ENCODE assay signal across 8 mouse cellular contexts in the genomic region with DNA sequence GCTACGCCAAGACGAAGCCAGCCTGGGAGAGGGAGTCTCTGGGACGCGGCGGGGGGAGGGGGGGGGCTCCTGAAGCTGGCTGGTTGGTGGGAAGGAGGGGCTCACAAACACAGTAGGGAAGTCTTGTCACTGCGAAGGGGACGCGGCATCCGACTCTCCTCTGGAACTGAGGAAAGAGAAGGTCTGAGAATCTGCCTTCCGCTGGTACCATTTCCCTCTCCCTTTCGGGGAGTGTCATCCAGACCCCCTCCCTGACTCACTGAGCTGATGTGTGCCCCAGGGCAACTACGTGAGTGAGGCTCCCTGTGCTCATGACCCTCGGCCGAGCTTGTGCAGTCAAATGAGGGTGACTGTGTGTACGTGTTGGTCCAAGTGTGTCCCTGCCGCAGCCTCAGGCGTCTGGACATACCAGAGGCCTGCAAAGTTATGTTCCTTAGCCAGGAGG. TPM values are rescaled to one million over a fixed set of nuclear protein-coding genes. Genes with fewer than 3 reads are reported as not detected.
DNase-seq lines count a peak whose midpoint lies in the region; ATAC-seq and TF ChIP-seq lines count a peak whose summit lies in the region.

No protein-coding gene starts in this region.

- WGBS in heart, embryonic 12.5 days, result 15% methylated on average over 17 of the region's 17 CpGs
- 9% methylated on average over 17 of the region's 17 CpGs for WGBS in forebrain, embryonic 15.5 days
- 36% methylated on average over 17 of the region's 17 CpGs for WGBS in liver, embryonic 14.5 days (ENCODE audit: insufficient replicate concordance)

- peaks cover 18% of the 10 kb centered on the region for H3K4me1 ChIP-seq in heart, embryonic 12.5 days (replicated peaks)
- H3K4me1 ChIP-seq in ES-Bruce4 (ENCODE audit: control insufficient read depth, insufficient read depth, low read length), result peaks cover 8% of the 10 kb centered on the region
- peaks cover 16% of the 10 kb centered on the region for H3K4me1 ChIP-seq in forebrain, embryonic 15.5 days
- peaks cover 0 to 3% of the 10 kb centered on the region in 2 experiments; a peak in 1 of 4 replicates for H3K4me1 ChIP-seq in liver, embryonic 14.5 days (replicated peaks; ENCODE audit: control insufficient read depth in 2 of 2, insufficient read depth in 2 of 2, low read length in 1 of 2)

- H3K4me2 ChIP-seq in heart, embryonic 12.5 days, result peak overlapping the region; percentile 76
- peak overlapping the region; percentile 48 for H3K4me2 ChIP-seq in forebrain, embryonic 15.5 days (replicated peaks)
- peak overlapping the region; percentile 67 for H3K4me2 ChIP-seq in liver, embryonic 14.5 days (ENCODE audit: low read depth)

- no peak for TF ChIP-seq POLR2A in ES-Bruce4 (IDR thresholded peaks at IDR 0.05; ENCODE audit: insufficient read depth, low read length)

- ATAC-seq in heart, embryonic 12.5 days (ENCODE audit: insufficient number of reproducible peaks, low FRiP score), result no peak; the same call in 1 of the 2 replicates
- peak; percentile 51 for ATAC-seq in forebrain, embryonic 15.5 days (replicated peaks)
- no peak for ATAC-seq in liver, embryonic 14.5 days (ENCODE audit: insufficient read depth)

- H3K9ac ChIP-seq in heart, embryonic 12.5 days, result no peak overlapping the region
- H3K9ac ChIP-seq in ES-Bruce4 (ENCODE audit: low read depth, poor library complexity, severe bottlenecking), result peak overlapping the region; percentile 10
- H3K9ac ChIP-seq in forebrain, embryonic 15.5 days (replicated peaks), result no peak overlapping the region
- no peak overlapping the region for H3K9ac ChIP-seq in liver, embryonic 14.5 days (replicated peaks)

- H3K36me3 ChIP-seq in heart, embryonic 12.5 days, result no peaks in the 10 kb centered on the region
- no peaks in the 10 kb centered on the region for H3K36me3 ChIP-seq in ES-Bruce4 (ENCODE audit: control insufficient read depth, insufficient read depth, low read length, poor library complexity, severe bottlenecking)
- H3K36me3 ChIP-seq in forebrain, embryonic 15.5 days, result no peaks in the 10 kb centered on the region
- no peaks in the 10 kb centered on the region for H3K36me3 ChIP-seq in liver, embryonic 14.5 days (replicated peaks; ENCODE audit: control insufficient read depth, insufficient read depth, low read depth)

- intact Hi-C loops in gastrocnemius, postnatal 14 days (cut with DNase I; ENCODE audit: low total_unique reads), result no loop called here

- H3K27me3 ChIP-seq in heart, embryonic 12.5 days (replicated peaks), result peaks cover 34% of the 10 kb centered on the region
- no peaks in the 10 kb centered on the region for H3K27me3 ChIP-seq in ES-Bruce4 (ENCODE audit: control insufficient read depth, insufficient read depth, low read length, poor library complexity, severe bottlenecking)
- peaks cover 38% of the 10 kb centered on the region for H3K27me3 ChIP-seq in forebrain, embryonic 15.5 days
- H3K27me3 ChIP-seq in liver, embryonic 14.5 days (ENCODE audit: control insufficient read depth, insufficient read depth, low read length), result peaks cover 7% of the 10 kb centered on the region; the same call in 1 of the 2 replicates

- no peak for TF ChIP-seq CTCF in ES-Bruce4 (IDR thresholded peaks at IDR 0.05; ENCODE audit: low read depth, low read length)
- TF ChIP-seq CTCF in liver, embryonic 14.5 days (IDR thresholded peaks at IDR 0.05; ENCODE audit: low read depth), result no peak

- H3K27ac ChIP-seq in heart, embryonic 12.5 days (ENCODE audit: poor library complexity, severe bottlenecking), result no peak overlapping the region
- peak overlapping the region; percentile 68 for H3K27ac ChIP-seq in ES-Bruce4 (ENCODE audit: insufficient read depth, low read length)
- H3K27ac ChIP-seq in forebrain, embryonic 15.5 days (replicated peaks), result no peak overlapping the region
- H3K27ac ChIP-seq in liver, embryonic 14.5 days, result no peak overlapping the region

- TF ChIP-seq EP300 in ES-Bruce4 (IDR thresholded peaks at IDR 0.05; ENCODE audit: insufficient read depth, low read depth, low read length), result 0 out of 2 replicates have a peak, but pooled peaks have one; percentile 23
- no peak for TF ChIP-seq EP300 in liver, embryonic 14.5 days (IDR thresholded peaks at IDR 0.05; ENCODE audit: low read depth)

- H3K4me3 ChIP-seq in heart, embryonic 12.5 days, result peak overlapping the region; percentile 46
- peak overlapping the region; percentile 52 for H3K4me3 ChIP-seq in ES-Bruce4 (ENCODE audit: low read depth, low read length)
- peak overlapping the region; percentile 33 for H3K4me3 ChIP-seq in forebrain, embryonic 15.5 days
- H3K4me3 ChIP-seq in liver, embryonic 14.5 days (ENCODE audit: insufficient read depth in 1 of 2, low read depth in 2 of 2, low read length in 2 of 2), result peak overlapping the region; percentile 10 to 44; a peak in 2 of 4 replicates

- no peak for DNase-seq in heart, adult 8-10 months (ENCODE audit: low spot score)
- no peak for DNase-seq in liver, embryonic 14.5 days (ENCODE audit: low read depth in 3 of 3, low spot score in 3 of 3)
- DNase-seq in frontal cortex, postnatal 14 days (ENCODE audit: low spot score in 2 of 2), result no peak
- no peak for DNase-seq in gastrocnemius, adult 8-10 months (ENCODE audit: low spot score in 2 of 2)
- no peak for DNase-seq in gastrocnemius, postnatal 14 days

- no peaks in the 10 kb centered on the region for H3K9me3 ChIP-seq in heart, embryonic 12.5 days (replicated peaks)
- no peaks in the 10 kb centered on the region for H3K9me3 ChIP-seq in ES-Bruce4 (replicated peaks; ENCODE audit: control insufficient read depth, insufficient read depth, low read length, poor library complexity, severe bottlenecking)
- no peaks in the 10 kb centered on the region for H3K9me3 ChIP-seq in forebrain, embryonic 15.5 days
- H3K9me3 ChIP-seq in liver, embryonic 14.5 days (ENCODE audit: control insufficient read depth, low read length), result no peaks in the 10 kb centered on the region

RNA-seq across cellular contexts. Expression of gene Vsig2, which starts 6.1 kb away (rescaled TPM):
- polyA plus RNA-seq in heart, embryonic 12.5 days (2016; fragmentation: Nextera tagmentation; extraction: Ambion mirVana), result 1.6 and 1.9 TPM in 2 replicates
- total RNA-seq in heart, adult 8-10 months (2022), result 1 to 10 TPM; 1.9 to 5.2 (median 3.7) TPM
- 0.91 TPM in 1 of 2 replicates, not detected in the other for polyA plus RNA-seq in ES-Bruce4 (2011; ENCODE audit: insufficient read depth, insufficient read length, low read depth, missing spikeins)
- polyA plus RNA-seq in forebrain, embryonic 15.5 days (2015; fragmentation: Nextera tagmentation; extraction: Ambion mirVana), result 0.64 and 0.69 TPM in 2 replicates
- 0.70 and 0.81 TPM in 2 replicates for polyA plus RNA-seq in liver, embryonic 14.5 days (2012; rRNA removed)
- polyA plus RNA-seq in liver, embryonic 14.5 days (2014; fragmentation: Nextera tagmentation; extraction: Ambion mirVana), result 0.36 TPM in 1 of 2 replicates, not detected in the other
- total RNA-seq in gastrocnemius, adult 8-10 months (2022), result 1 to 10 TPM in 1 of 4 experiments, under 1 TPM in 3; 0.70 to 2.1 (median 0.78) TPM
- total RNA-seq in gastrocnemius, postnatal 14 days (2021), result 1 to 10 TPM in 1 of 2 experiments, under 1 TPM in 1; 0.96 to 4.6 TPM

RNA-seq across cellular contexts. Expression of gene Nrgn, which starts 7.5 kb away (rescaled TPM):
- 7.4 and 11.3 TPM in 2 replicates for polyA plus RNA-seq in heart, embryonic 12.5 days (2016; fragmentation: Nextera tagmentation; extraction: Ambion mirVana)
- 10 to 100 TPM in 2 of 4 experiments, 1 to 10 TPM in 2; 4.8 to 11.7 (median 8.5) TPM for total RNA-seq in heart, adult 8-10 months (2022)
- polyA plus RNA-seq in ES-Bruce4 (2011; ENCODE audit: insufficient read depth, insufficient read length, low read depth, missing spikeins), result 1.2 and 3.3 TPM in 2 replicates
- 16.1 and 17.3 TPM in 2 replicates for polyA plus RNA-seq in forebrain, embryonic 15.5 days (2015; fragmentation: Nextera tagmentation; extraction: Ambion mirVana)
- 5.4 and 7.1 TPM in 2 replicates for polyA plus RNA-seq in liver, embryonic 14.5 days (2012; rRNA removed)
- 5.4 and 7.6 TPM in 2 replicates for polyA plus RNA-seq in liver, embryonic 14.5 days (2014; fragmentation: Nextera tagmentation; extraction: Ambion mirVana)
- under 1 TPM; 0.44 to 0.67 (median 0.55) TPM for total RNA-seq in gastrocnemius, adult 8-10 months (2022)
- 1 to 10 TPM; 2.2 to 2.3 TPM for total RNA-seq in gastrocnemius, postnatal 14 days (2021)

RNA-seq across cellular contexts. Expression of gene Siae, which starts 10.3 kb away (rescaled TPM):
- 11.1 and 11.4 TPM in 2 replicates for polyA plus RNA-seq in heart, embryonic 12.5 days (2016; fragmentation: Nextera tagmentation; extraction: Ambion mirVana)
- 10 to 100 TPM in 1 of 4 experiments, 1 to 10 TPM in 3; 8.4 to 10.0 (median 9.1) TPM for total RNA-seq in heart, adult 8-10 months (2022)
- 9.4 and 10.0 TPM in 2 replicates for polyA plus RNA-seq in ES-Bruce4 (2011; ENCODE audit: insufficient read depth, insufficient read length, low read depth, missing spikeins)
- polyA plus RNA-seq in forebrain, embryonic 15.5 days (2015; fragmentation: Nextera tagmentation; extraction: Ambion mirVana), result 8.6 and 8.8 TPM in 2 replicates
- 2.2 TPM in 2 replicates for polyA plus RNA-seq in liver, embryonic 14.5 days (2012; rRNA removed)
- polyA plus RNA-seq in liver, embryonic 14.5 days (2014; fragmentation: Nextera tagmentation; extraction: Ambion mirVana), result 5.7 and 6.0 TPM in 2 replicates
- 1 to 10 TPM; 3.5 to 5.0 (median 4.1) TPM for total RNA-seq in gastrocnemius, adult 8-10 months (2022)
- 1 to 10 TPM; 3.3 to 4.6 TPM for total RNA-seq in gastrocnemius, postnatal 14 days (2021)

RNA-seq across cellular contexts. Expression of gene Esam, which starts 17.3 kb away (rescaled TPM):
- 54.6 and 59.8 TPM in 2 replicates for polyA plus RNA-seq in heart, embryonic 12.5 days (2016; fragmentation: Nextera tagmentation; extraction: Ambion mirVana)
- total RNA-seq in heart, adult 8-10 months (2022), result 10 to 100 TPM; 53.1 to 62.0 (median 57.0) TPM
- 1.7 and 3.1 TPM in 2 replicates for polyA plus RNA-seq in ES-Bruce4 (2011; ENCODE audit: insufficient read depth, insufficient read length, low read depth, missing spikeins)
- 34.3 and 34.5 TPM in 2 replicates for polyA plus RNA-seq in forebrain, embryonic 15.5 days (2015; fragmentation: Nextera tagmentation; extraction: Ambion mirVana)
- polyA plus RNA-seq in liver, embryonic 14.5 days (2012; rRNA removed), result 6.5 and 7.3 TPM in 2 replicates
- polyA plus RNA-seq in liver, embryonic 14.5 days (2014; fragmentation: Nextera tagmentation; extraction: Ambion mirVana), result 9.9 and 10.7 TPM in 2 replicates
- 10 to 100 TPM; 11.7 to 19.3 (median 15.3) TPM for total RNA-seq in gastrocnemius, adult 8-10 months (2022)
- 10 to 100 TPM; 43.4 to 58.2 TPM for total RNA-seq in gastrocnemius, postnatal 14 days (2021)

RNA-seq across cellular contexts. Expression of gene Msantd2, which starts 56.1 kb away (rescaled TPM):
- 21.7 and 28.2 TPM in 2 replicates for polyA plus RNA-seq in heart, embryonic 12.5 days (2016; fragmentation: Nextera tagmentation; extraction: Ambion mirVana)
- 1 to 10 TPM; 3.5 to 7.7 (median 5.4) TPM for total RNA-seq in heart, adult 8-10 months (2022)
- 85.4 and 85.6 TPM in 2 replicates for polyA plus RNA-seq in ES-Bruce4 (2011; ENCODE audit: insufficient read depth, insufficient read length, low read depth, missing spikeins)
- polyA plus RNA-seq in forebrain, embryonic 15.5 days (2015; fragmentation: Nextera tagmentation; extraction: Ambion mirVana), result 34.1 and 34.7 TPM in 2 replicates
- polyA plus RNA-seq in liver, embryonic 14.5 days (2012; rRNA removed), result 6.6 and 9.3 TPM in 2 replicates
- polyA plus RNA-seq in liver, embryonic 14.5 days (2014; fragmentation: Nextera tagmentation; extraction: Ambion mirVana), result 3.8 TPM in 2 replicates
- 1 to 10 TPM; 2.2 to 3.2 (median 2.3) TPM for total RNA-seq in gastrocnemius, adult 8-10 months (2022)
- total RNA-seq in gastrocnemius, postnatal 14 days (2021), result 1 to 10 TPM; 4.1 to 6.4 TPM
